Mouse (Mus musculus) heart, postnatal 14 days (tissue): ENCODE results near the gene Dock1. TPM values are rescaled to one million over a fixed set of nuclear protein-coding genes. Genes with fewer than 3 reads are reported as not detected.

ENCODE experiments used
- DNase-seq, 2 experiments: peaks; one replicate each; pipeline ENCODE4 v3.0.0; 2021 to 2022
- intact Hi-C: fragments of 180-260 bp; cut with DNase I; formaldehyde crosslinking; loops from one replicate; pipeline ENCODE4 v1.15.1; 2025
- long read RNA-seq, 2 experiments: library from polyadenylated mRNA; stranded (forward); transcript quantifications; one replicate each; pipeline ENCODE4 v2.0.0; 2021
- total RNA-seq, 2 experiments: library from RNA; stranded (reverse); gene quantifications; 2 replicates each; pipeline ENCODE4 v1.2.3; 2021

The Dock1 gene
- 10 to 100 TPM; 31.5 to 32.8 TPM for total RNA-seq
- long read RNA-seq, experiment 1, partial matches to known transcripts, result 3 of 5 reads
- long read RNA-seq, experiment 1, other reads (novel, unspliced or antisense), result 0 of 5 reads
- long read RNA-seq, experiment 2, full-length matches to known transcripts, result 4 of 13 reads
- long read RNA-seq, experiment 2, partial matches to known transcripts, result 7 of 13 reads
- long read RNA-seq, experiment 2, other reads (novel, unspliced or antisense), result 2 of 13 reads

DNA sequence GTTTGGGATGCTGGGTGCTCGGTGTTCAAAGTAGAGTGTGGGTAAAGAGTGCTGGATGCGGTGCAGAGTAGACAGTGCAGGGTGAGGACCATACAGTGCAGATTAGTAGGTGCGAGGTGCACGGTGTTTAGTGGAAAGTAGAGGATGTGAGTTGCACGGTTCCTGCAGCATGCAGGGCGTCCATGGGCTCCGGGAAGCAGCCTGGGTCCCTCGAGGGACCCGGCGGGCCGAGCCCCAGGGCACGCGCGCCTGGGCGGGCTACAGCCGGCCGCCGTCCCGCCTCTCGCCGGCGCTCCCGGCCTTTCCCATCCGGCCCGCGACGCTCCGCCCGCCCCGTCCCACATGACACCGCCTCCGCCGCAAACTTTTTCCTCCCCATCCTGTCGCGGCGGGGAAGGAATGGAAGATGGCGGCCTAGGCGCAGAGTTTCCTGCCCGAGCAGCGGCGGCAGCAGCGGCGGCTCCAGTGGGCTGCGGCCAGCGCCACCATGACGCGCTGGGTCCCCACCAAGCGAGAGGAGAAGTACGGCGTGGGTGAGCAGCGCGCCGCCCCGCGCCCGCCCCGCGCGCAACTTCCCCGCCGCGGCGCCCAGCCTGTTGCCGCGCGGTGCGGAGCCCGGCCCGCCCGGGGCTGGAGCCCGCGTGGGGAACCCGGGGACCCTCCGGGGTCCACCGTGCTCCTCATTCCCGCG, at the start of gene Dock1:
Gene Dock1 (plus strand): TSS at position 343 of the 691 bp plus-strand sequence.
- intact Hi-C loops, result no loop called here
- DNase-seq, result peak; percentile 84 to 86

DNA sequence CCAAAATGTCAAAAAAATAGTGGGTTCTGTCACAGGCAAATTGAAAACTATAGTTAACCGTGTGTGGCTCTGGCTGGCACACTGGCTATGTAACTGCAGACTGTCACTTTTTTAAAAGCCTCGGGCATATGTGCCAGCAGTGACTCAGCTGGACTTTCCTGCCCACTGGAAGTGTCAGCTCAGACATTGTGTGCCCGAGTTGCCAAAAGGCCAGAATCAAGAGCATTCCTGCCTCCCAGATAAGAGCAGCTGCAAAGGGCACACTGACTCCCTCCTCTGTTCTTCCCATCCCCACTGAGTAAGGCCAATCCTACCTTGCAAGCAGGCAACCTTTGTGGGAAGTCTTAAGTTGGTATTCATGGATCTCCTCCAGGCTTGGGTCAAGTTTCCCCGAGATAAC, 42.5 kb upstream of the Dock1 start:
- intact Hi-C loops, result no loop called here
- DNase-seq, result no peak

DNA sequence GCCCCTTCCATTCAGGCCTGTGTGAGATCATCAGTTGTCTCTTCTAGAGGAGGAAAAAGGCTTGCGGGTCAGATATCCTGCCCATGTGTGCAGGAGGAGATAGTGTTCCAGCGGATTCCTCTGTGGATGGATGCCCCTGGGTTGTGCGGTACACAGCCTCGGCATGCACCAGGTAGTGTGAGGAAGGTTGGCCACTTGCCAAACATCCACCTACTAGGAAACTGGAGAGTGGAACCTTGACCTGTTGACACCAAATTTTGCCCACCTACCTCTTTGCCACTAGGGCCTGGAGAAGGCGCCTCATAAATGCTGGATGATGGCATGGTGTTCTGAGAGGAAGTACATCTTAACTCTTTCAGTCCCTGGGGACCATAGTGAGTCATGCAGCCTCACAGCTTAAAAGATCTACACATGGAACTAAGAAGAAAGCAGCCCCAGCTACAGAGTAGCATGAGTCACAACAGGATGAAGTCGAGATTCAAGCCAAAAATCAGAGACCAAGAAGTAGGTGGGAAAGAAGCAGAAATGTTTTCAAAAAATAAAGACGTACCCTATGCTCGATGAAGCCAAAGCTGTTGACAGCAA, 20.1 kb upstream of the Dock1 start:
- intact Hi-C loops, result no loop called here
- DNase-seq, result no peak

DNA sequence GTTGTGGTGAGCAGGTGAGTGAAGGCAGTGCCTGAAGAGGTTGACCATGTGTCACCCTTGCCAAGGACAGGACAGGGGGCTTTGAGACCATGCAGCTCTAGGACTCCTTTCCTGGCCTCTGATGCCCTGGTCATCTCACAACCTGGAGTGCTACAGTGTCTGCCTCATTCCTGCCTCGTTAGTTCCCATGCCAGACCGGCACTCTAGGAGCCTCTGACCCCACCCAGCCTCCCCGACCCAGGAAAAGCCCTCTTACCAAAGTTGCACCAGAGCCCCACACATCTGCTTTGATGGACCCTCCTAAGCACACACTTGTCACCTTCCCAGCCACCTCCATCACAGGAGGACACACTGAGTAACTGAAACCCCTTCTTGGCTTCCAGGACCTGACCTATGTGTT, 19.4 kb upstream of the Dock1 start:
- DNase-seq, result no peak
- intact Hi-C loops, result no loop called here

DNA sequence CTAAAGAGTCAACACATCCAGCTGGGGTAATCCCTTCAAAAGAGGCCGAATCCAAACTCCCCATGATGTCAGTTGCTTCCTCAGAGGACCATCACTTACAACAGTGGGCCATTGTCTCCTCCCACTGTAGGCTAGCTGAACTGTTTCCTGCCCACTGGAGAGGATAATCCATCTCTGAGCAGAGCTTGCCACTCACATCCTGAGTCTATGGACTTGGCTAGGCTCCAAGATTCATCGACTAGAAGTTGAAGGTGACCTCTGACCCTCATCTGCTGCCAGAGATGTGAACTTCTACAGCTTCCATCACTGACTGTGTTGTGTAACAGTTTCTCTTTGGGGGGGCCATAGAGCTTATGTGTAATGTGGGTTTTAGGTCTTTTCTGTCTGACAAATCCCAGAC, 7.2 kb upstream of the Dock1 start:
- intact Hi-C loops, result no loop called here
- DNase-seq, result no peak

DNA sequence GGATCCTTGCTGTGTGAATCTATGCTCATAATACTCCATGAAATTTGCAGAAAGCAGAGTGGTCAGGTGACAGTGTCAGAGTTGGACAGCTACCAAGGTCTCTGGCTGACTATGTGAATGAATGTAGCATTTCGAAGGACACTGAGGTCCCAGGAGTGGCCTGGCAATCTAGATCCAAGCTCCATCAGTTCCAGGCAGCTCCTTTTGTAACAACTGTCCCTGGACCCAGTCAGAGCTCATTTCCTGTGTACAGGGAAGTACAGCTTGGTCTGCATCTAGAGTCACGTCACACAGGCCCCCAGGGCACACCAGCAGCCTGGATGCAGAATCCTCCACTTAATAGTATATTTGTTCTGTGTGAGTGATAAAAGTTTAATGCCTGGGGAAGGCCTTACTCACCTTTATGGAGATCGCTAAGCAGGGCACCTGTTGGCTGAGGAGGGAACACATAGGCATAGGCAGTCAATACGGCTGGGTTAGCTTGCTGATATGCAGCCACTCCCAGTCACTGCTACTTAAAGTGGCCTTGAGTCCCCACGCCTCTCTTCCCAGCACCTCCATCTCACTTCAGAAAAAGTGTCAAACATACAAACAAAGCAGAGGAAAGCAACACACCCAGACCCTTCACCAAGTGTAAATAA, 4.7 kb upstream of the Dock1 start:
- no peak for DNase-seq

DNA sequence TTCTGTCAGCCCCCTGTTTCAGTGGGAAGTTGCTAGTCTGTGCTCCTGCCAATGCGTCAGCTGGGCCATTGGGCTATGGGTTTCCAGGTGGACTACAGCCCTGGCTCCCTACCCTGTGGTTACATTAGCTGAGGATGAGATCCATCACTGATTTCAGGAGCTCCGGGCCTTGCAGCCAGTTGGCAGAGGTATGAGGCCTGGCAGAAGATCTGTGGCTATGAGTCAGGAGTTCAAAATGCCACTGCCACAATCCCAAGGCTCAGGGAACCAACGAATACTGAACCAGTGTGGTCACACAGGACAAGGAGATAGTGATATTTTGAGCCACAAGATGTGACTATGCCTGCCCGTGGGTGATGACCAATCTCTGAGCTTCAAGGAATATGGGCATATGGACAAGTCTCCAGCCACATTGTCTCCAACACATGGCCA, 3.2 kb upstream of the Dock1 start:
- intact Hi-C loops, result no loop called here
- no peak for DNase-seq

More for the DNA sequence above, 4.7 kb upstream of the Dock1 start:
- intact Hi-C loops, result no loop called here

DNA sequence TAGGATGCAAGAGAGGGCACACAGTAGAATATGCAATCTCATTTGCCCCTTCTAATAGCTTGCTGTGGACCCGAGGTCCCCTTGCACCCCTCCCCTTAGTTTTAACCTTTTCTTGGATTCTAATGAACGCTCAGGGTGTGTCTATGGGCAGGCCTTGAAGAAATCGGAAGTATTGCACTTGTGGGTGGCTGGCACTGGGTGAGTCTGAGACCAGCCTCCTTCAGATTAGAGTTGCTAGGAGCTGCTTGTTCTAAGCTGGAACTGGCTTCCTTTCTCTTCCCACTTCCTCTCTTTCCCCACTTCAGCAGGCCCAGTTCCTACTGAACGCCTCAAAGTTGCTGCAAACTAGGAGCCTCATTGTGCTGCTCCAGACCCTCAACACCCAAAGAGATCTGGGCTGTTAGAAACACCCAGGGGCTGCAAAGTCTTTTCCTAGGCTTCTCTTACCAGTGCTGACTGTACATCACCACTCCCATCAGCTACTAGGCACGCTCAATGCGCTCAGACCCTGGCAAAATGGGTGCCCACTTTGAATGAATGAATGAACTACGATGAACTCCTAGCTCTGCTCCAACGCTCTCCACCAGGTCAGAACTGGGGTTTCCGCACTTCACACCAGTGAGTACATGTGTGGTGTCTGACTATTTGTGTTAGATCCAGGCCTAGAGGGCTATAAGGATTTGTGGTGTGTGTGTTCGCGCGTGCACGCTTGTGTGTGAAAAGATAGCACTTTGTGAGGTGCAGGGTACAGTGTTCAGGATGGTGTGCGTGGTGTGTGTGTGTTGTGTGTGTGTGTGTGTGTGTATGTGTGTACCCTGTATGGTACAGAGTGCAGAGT, 761 bp upstream of the Dock1 start:
- DNase-seq, result no peak
- intact Hi-C loops, result no loop called here

DNA sequence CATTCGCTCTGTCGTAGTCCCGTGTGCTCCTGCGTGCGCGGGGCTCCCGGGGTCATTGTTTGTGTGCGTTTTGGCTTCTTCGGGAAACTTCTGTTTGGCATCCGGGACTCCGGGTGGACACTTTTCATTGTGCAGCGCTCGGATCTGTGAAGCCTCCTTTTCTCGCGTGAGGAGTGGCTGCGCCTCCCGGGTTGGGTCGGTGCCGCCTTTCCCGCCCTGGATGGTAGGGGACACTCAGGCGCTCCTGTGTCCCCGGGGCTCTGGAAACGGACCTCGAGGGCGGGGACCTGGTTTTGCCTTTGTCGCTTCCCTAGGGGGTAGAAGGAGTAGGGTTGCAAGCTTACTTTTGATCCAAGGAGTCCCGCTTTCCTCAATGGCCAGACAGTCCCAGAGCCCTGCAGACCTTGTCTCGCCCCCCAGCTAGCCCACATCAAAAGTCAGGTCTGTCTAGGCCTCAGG, 578 bp downstream of the Dock1 start:
- intact Hi-C loops, result no loop called here
- DNase-seq, result peak; percentile 51 to 66

DNA sequence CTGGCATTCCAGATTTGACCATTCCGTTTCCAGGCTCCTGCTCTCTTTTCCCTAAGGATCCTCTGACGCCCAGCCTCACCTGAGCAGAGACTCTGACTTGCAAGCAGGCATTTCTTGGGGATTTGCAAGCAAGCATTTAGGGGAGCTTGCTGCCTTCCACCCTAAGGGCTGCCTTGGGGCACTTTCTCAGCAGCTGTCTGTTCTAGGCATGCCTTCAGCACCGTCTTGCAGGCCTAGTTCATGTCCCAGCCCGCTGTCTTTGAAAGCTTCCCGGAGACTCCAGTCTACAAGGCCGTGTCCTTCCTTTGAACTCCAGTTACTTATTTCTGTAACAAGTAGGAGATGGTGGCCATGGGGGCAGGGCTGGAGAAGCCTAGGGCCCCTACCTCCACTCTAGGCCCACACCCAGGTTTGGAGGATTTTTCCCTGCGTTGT, 1.0 kb downstream of the Dock1 start:
- intact Hi-C loops, result no loop called here
- no peak for DNase-seq

DNA sequence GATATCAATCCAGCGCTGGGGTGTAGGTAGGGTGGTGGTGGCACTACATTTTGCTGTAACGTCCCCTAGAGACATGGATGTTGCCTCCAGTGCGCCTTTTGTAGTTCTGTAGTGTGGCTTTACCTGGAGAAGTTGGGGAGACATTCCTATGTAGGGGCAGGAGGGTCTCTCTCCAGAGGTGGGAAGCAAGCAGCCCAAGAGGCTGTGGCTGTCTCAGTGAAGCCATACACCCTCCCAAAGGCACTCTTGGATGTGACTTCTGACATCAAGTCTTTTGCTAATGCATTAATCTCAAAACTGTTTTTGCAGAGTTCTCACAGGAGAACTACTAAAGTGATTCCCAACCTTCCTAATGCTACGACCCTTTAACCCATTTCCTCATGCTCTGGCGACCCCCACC, 2.7 kb downstream of the Dock1 start:
- DNase-seq, result no peak
- intact Hi-C loops, result no loop called here

DNA sequence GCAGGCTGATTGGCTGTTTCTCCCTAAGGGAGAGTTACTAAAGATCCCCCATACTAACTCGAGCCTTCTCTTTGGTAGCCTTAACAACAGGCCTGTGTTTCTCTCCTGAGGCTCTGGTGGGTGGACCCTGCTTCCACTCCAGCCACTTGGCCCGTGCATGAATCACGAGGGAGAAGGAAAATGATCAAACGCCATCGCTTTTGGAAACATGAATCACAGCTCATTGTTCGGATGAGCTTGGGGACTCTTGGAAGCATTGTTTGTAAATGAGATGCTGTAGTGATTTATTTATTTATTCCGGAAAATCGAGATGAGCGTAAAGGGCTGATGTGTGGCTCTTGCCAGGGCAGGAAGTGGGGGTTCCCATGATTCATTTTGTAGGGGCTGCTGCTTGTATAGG, 3.5 kb downstream of the Dock1 start:
- intact Hi-C loops, result no loop called here
- DNase-seq, result no peak

DNA sequence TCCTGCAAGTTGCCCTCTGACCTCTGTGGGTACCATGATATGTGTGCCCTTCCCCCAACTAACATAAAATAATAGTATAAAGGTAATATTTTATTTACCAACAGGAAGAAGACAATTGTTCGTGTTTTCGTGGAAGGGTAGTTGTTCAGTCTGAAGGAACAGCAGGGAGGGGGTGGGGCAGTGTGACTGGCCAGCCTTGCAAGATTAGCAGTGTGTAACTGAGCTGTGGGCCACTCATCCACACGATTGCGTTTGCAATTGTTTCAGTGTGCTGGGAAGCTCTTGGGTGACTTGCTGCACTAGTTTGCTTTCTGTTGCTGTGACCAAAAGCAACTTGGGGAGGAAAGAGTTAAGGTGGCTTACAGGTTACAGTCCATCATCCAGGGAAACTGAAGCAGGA, 7.4 kb downstream of the Dock1 start:
- intact Hi-C loops, result loop anchor here (5.0 kb wide), 1 partner anchor 49 kb away; no protein-coding TSS in a partner anchor
- no peak for DNase-seq

DNA sequence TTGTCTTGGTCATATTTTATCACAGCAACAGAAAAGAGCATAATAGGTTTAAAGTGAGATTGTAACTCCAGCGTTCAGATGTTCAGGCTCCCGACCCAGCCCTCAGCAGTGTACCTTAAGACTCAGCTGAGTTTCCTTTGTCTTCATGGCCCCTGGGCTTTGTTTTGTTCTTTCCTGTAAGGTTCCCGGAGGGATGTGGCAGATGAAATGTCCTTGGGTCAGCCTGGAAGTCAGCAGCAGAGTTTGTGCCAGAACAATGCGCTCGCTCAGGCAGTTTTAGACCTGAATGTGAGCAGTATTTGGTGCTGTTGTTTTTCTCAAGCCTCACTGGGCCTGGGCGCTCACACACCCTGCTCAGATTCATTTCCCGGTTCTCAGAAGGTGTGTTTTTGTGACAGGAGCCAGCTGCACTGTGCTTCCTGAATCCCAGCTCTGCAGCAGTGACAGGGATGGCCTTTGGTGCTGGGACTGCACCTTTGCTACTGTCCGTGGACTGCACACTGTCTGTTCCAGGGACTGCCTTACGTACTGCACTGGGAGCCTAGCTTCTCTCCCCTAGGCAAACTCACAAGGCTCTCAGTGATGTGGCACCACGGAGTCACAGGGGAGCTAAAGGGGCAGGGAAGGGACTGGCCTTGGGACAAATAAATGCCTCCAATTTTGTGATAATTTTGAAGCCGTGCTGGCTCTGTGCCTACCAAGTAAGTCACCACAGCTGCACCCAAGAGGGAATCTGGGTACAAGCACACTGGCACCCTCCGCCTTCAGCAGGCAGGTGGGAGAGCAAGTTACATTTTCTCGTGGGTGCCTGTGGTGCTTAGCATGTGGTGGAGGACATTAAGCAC, 9.1 kb downstream of the Dock1 start:
- intact Hi-C loops, result loop anchor here (5.0 kb wide), 1 partner anchor 48 kb away; no protein-coding TSS in a partner anchor
- DNase-seq, result peak in 1 of 2 experiments; percentile 25

DNA sequence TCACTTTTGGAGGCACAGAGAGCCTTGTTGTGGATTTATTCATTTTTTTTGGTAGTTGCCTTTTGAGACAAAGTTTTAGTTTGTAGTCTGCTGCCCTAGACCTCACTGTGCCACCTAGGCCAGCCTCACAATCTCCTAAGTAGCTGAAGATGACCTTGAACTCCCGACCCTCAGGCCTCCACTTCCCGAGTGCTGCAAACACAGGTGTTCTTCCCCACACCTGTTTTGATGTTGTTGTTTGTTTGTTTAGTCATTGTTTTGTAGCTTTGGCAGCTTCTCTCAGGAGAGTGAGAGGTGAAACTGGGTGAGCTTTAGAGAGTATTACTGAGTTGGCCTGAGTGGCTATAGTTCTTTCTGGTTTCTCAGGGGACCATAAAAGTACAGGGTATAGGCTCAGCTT, 9.7 kb downstream of the Dock1 start:
- DNase-seq, result no peak
- intact Hi-C loops, result no loop called here

DNA sequence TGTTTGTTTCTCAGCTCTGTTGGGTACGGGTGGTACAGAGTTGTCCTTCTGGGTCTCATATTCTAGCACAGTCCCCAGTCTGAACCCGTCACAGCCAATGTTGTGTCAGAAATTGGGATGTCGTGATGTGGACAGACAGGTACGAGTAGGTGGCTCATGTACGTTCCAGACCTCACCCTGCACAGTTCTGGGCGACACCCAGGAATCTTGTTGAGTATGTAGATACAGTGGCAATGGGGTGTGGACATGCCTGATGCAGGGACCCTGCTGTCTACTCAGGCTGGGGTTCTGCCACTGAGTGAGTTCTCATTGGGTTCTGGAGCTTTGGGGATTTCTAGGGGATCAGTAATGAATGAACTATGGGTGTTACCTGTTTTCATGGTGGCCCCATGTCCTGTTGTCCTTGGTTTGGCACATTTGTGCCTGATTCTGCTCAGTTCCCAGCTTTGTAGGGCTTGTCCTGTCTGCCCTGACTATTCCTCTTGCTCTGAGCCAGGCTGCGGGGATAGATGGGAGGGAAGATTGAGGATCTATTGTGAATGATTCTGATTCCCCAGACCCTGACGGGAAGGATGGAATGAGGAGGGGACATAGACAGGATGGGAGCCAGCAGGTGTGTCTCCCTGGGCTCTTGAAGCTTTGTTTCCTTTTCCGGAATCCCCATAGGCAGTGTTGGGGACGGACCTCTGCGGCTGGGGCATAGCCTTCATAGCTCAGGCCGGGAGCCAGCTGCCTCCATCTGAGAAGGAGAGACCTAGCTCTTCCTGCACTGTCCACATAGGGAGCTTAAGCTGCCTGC, 11.5 kb downstream of the Dock1 start:
- intact Hi-C loops, result no loop called here
- DNase-seq, result no peak

DNA sequence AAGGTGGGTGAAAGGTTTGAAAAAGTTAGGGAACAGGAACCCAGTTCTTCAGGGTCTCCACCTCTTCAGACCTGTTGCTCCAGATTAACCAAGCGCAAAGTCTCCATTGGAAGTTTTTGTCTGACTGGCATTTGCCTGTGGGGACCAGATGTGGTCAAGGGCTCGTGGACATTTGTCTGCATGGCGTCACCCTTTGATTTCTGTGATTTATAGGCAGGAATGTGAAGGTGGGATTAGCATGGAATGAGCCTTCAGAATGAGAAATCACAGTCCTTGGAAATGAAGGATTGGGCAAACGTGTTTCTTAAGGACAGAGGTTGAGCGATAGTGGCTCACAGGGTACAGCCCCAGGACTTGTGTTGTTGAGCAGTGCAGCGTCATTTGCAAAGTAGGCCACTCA, 17.9 kb downstream of the Dock1 start:
- intact Hi-C loops, result no loop called here

DNA sequence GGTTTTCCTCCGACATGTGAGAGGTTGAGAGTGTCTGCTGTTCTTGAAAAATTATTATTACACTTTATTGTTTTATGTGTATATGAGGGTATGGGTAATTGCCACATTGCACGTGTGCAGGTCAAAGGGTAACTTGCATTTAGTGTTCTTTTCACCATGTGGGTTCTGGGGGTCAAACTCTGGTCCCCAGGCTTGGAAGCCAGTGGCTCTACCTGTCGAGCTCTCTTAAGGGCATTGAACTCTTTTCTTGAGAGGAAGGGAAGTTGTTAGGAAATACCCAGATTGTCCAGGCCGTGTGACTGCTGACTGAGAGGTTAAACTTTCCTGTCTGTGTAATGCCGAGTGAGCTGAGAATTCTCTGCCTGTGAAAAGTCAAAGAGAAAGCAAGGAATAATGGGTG, 19.7 kb downstream of the Dock1 start:
- DNase-seq, result no peak
- intact Hi-C loops, result no loop called here

More for the DNA sequence above, 17.9 kb downstream of the Dock1 start:
- DNase-seq, result no peak

DNA sequence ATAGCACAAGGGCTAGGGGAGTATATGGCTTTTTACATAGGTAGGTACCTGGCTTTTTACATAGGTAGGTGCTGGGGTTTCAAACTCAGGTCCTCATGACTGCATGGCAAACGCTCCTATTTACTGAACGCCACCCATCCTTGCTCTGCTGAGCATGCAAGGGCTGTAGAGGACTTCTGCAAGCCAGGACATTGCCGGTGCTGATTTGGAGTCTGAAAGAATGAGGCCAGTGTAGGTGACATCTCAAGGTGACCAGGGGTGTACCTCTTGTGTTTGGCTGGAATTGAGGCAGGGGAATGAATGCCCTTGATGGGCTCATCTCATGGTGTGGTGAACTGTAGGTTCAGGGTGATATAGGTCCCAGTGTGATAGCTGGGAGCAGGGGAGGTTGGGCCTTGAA, 20.4 kb downstream of the Dock1 start:
- intact Hi-C loops, result no loop called here
- no peak for DNase-seq
